Mouse (Mus musculus) MEL (cell line): ENCODE results near the gene Sh2b2.

ENCODE experiments used
- CHD2 ChIP-seq: IDR thresholded peaks from 2 replicates; pipeline ENCODE4 v1.6.1; 2011; ENCODE audit warnings: low read length, improper control_type of control experiment
- CTCF ChIP-seq, 3 experiments: IDR thresholded peaks in 2 of 3; conservative IDR thresholded peaks in 1 of 3; 2 replicates each; pipeline ENCODE4 v1.5.1; 2011 to 2012; ENCODE audit warnings: low read length in 3 of 3, low read depth in 2 of 3, mild to moderate bottlenecking in 2 of 3, improper control_type of control experiment in 1 of 3, inconsistent platforms in 1 of 3, mixed read lengths in 1 of 3, moderate library complexity in 1 of 3; ENCODE audit not compliant: control insufficient read depth in 1 of 3, insufficient read depth in 1 of 3, poor library complexity in 1 of 3, severe bottlenecking in 1 of 3
- E2F4 ChIP-seq: IDR thresholded peaks from 2 replicates; pipeline ENCODE4 v1.6.1; 2011; ENCODE audit warnings: low read depth, low read length, improper control_type of control experiment, borderline replicate concordance
- MAFK ChIP-seq: IDR thresholded peaks from 2 replicates; pipeline ENCODE4 v1.6.1; 2011; ENCODE audit warnings: low read depth, mild to moderate bottlenecking, low read length, improper control_type of control experiment, borderline replicate concordance
- MYC ChIP-seq: IDR thresholded peaks from 2 replicates; pipeline ENCODE4 v1.6.1; 2011; ENCODE audit warnings: low read depth, mild to moderate bottlenecking, low read length, improper control_type of control experiment, moderate library complexity
- NELFE ChIP-seq: IDR thresholded peaks from 2 replicates; pipeline ENCODE4 v1.6.1; 2011; ENCODE audit warnings: low read depth, low read length, improper control_type of control experiment
- POLR2A ChIP-seq, 2 experiments: IDR thresholded peaks; 2 replicates each; pipeline ENCODE4 v1.6.1; 2011 to 2012; ENCODE audit warnings: low read length in 2 of 2, mild to moderate bottlenecking in 2 of 2, control low read depth in 1 of 2, improper control_type of control experiment in 1 of 2, low read depth in 1 of 2, moderate library complexity in 1 of 2; ENCODE audit not compliant: control insufficient read depth in 1 of 2, insufficient read depth in 1 of 2, poor library complexity in 1 of 2
- POLR2AphosphoS2 ChIP-seq: IDR thresholded peaks from 2 replicates; pipeline ENCODE4 v1.6.1; 2011; ENCODE audit warnings: low read length, improper control_type of control experiment
- SMC3 ChIP-seq: IDR thresholded peaks from 2 replicates; pipeline ENCODE4 v1.6.1; 2011; ENCODE audit warnings: low read depth, low read length, improper control_type of control experiment
- TAL1 ChIP-seq: IDR thresholded peaks from 2 replicates; pipeline ENCODE4 v1.6.1; 2012; ENCODE audit warnings: mild to moderate bottlenecking, inconsistent platforms, low read length, moderate library complexity, mixed read lengths
- TCF12 ChIP-seq: IDR thresholded peaks from 2 replicates; pipeline ENCODE4 v1.6.1; 2014; ENCODE audit warnings: low read depth, mild to moderate bottlenecking, inconsistent platforms, low read length, improper control_type of control experiment, moderate library complexity
- USF2 ChIP-seq, 2 experiments: IDR thresholded peaks; 2 replicates each; pipeline ENCODE4 v1.6.1; 2011 to 2012; ENCODE audit warnings: improper control_type of control experiment in 2 of 2, low read length in 2 of 2, borderline replicate concordance in 1 of 2, inconsistent platforms in 1 of 2, low read depth in 1 of 2, mild to moderate bottlenecking in 1 of 2; ENCODE audit not compliant: insufficient read depth in 1 of 2
- ZKSCAN1 ChIP-seq: IDR thresholded peaks from 2 replicates; pipeline ENCODE4 v1.6.1; 2012; ENCODE audit warnings: low read depth, mild to moderate bottlenecking, inconsistent platforms, low read length, improper control_type of control experiment, moderate library complexity
- ZNF384 ChIP-seq: IDR thresholded peaks from 2 replicates; pipeline ENCODE4 v1.6.1; 2012; ENCODE audit warnings: low read depth, mild to moderate bottlenecking, inconsistent platforms, low read length, improper control_type of control experiment

DNA sequence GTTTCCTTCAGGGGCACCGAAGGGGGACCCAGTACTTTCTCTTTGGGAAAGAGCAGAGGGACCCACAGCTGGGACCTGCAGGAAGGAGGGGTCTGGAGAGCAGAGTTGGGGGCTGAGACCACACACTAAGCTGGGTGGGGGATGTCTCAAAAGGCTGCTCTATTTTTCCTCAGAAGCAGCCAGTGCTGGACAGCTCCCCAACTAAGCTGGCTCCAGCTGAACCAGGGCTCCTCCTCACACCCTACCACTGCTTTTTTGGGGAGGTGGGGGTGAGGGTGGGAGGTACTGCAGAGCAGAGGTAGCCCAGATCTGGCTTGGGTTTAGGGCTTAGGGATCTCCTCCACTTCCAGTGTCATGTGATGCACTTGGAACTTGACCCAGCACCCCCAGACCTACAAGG is 6.0 kb downstream of the Sh2b2 start:
- no peak for TF ChIP-seq NELFE
- no peak for TF ChIP-seq CTCF (IDR thresholded peaks at IDR 0.05 in 2 of 3, conservative IDR thresholded peaks at IDR 0.05 in 1 of 3; ENCODE audit: control insufficient read depth in 1 of 3, insufficient read depth in 1 of 3, low read depth in 2 of 3, low read length in 3 of 3, poor library complexity in 1 of 3, severe bottlenecking in 1 of 3)
- TF ChIP-seq TCF12: no peak
- TF ChIP-seq ZKSCAN1: no peak
- no peak for TF ChIP-seq SMC3
- TF ChIP-seq TAL1: no peak
- no peak for TF ChIP-seq MAFK
- TF ChIP-seq USF2 (IDR thresholded peaks at IDR 0.05; ENCODE audit: borderline replicate concordance in 1 of 2, insufficient read depth in 1 of 2, low read depth in 1 of 2, low read length in 2 of 2): no peak
- TF ChIP-seq CHD2: no peak
- TF ChIP-seq POLR2A (IDR thresholded peaks at IDR 0.05; ENCODE audit: control insufficient read depth in 1 of 2, insufficient read depth in 1 of 2, low read depth in 1 of 2, low read length in 2 of 2, poor library complexity in 1 of 2): no peak
- TF ChIP-seq ZNF384: no peak
- no peak for TF ChIP-seq E2F4
- TF ChIP-seq MYC: no peak
- no peak for TF ChIP-seq POLR2AphosphoS2
